Mouse (Mus musculus) ovary, adult 10 weeks (tissue): Measurements from ENCODE around the gene Zfp950. TPM values are rescaled to one million over a fixed set of nuclear protein-coding genes. Genes with fewer than 3 reads are reported as not detected.

Experiments used
- polyA plus RNA-seq: library from polyadenylated mRNA; stranded (reverse); fragments of 350-450 nt; fragmentation: Illumina TruSeq; extraction: RNeasy Lipid Tissue Mini Kit (QIAGEN cat#74804); gene quantifications from one replicate; pipeline ENCODE4 v1.2.3, GENCODE M21; 2014

Gene Zfp950
- polyA plus RNA-seq: 147 TPM

DNA sequence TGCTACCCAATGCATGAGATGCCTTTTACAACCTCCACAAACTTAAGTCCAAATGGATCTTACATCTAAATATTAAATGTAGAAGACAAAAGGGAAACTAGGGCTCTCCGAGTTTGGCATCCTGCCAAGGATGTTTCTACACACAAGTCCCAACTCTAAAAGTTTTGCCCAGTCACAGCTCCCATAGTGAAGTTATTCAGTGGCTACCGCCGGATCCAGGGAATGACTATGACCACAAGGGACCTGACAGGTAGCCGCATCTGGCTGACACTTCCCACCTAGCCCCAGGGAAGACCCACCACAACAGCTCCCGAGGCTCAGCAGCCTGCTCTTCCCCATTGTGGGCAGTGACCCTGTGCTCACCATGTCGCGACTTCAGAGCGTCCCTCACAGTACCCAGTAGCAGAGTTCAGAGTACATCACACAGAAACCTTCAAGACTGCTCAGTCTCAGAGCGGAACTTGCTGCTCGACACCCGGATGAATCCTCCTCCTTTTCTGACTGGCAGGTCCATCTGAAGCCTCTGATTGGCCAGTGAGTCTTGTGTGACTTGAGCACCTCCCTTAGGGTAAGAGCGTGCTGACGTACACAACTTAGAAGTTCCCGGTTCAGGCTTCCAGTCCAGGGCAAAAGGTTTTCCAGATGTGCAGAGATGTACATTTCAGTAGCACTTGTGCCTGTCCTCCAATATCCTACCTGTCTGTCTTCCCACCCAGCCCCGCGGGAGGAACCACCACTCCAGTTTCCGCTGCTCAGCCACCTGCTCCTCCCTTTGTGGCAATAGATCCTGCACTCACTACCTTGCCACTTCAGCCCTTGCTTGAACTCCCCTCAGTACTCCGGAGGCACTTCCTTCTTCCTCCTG, at the start of gene Zfp950:
Gene Zfp950 (minus strand): TSS at position 499 of the 865 bp plus-strand sequence.

DNA sequence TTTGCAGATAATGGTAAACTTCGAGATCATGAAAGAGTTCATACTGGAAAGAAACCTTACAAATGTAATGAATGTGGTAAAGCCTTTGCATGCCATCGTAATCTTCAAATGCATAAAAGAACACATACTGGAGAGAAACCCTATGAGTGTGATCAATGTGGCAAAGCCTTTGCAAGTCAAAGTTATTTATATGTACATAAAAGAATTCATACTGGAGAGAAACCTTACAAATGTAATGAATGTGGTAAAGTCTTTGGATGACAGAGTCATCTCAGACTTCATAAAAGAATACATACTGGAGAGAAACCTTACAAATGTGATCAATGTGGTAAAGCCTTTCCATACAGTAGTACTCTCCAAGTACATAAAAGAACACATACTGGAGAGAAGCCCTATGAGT, 43.0 kb upstream of the Zfp950 start, which contains the start of gene Gm6020:
Gene Gm6020 (plus strand): TSS at position 301 of the 400 bp plus-strand sequence.

DNA sequence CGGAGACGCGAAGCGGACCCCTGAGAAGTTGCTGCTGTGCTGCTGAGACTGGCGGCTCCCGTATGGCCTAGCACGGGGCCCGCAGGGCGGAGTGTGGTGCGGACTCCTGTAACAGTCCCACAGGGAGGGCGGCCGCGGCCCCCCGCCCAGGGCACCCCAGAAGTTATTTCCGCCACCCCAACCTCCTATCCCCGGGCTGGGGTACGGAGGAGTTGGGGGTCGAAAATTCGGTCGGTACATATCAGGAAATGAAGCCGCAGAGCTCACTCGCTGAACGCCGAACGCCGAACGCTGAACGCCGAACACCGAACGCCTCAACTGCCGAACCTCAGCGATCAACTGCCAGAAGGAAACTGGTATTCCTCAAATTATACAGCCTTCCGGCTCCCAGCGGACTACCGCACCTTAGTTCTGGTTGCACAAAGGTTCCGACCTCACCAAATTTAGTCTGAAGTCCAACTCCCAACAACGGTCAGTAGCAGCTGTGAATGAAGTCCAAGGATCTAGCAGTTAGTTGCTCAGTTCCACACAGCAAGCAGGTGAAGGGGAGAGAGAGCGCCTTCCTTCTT, 35.2 kb upstream of the Zfp950 start, which contains the start of gene Gm7102:
Gene Gm7102 (minus strand): TSS at position 554 of the 569 bp plus-strand sequence.

Other genes with a start within 250 kb of the Zfp950 start
- gene Gm7102, start 35.5 kb upstream of the Zfp950 start, polyA plus RNA-seq: not detected
- gene Gm6020, start 43.0 kb upstream of the Zfp950 start, polyA plus RNA-seq: not detected
- 2.9 TPM for gene Csf2ra, start 87.6 kb upstream of the Zfp950 start, polyA plus RNA-seq
- not detected for gene Gm21060, start 156.2 kb upstream of the Zfp950 start, polyA plus RNA-seq